Mouse (Mus musculus) lung, postnatal 25 days (tissue): ENCODE results near the gene Spaca9.

Experiments
- DNase-seq: peaks from one replicate; pipeline ENCODE4 v3.0.0; 2022; ENCODE audit warnings: low spot score

The Spaca9 gene

GRCm38 (mm10) chr2:28699361-28700335, at the start of gene Spaca9, which contains the start of gene Ak8:
Gene Spaca9, minus strand, starts transcription at chr2:28699727.
Gene Ak8, plus strand, starts transcription at chr2:28700164.
- peak; percentile 78 for DNase-seq

- no peak for DNase-seq
These were observed 48.2 kb upstream of the Spaca9 start for GRCm38 (mm10) chr2:28747705-28748104.

- peak; percentile 79 for DNase-seq
These were observed 47.3 kb upstream of the Spaca9 start for GRCm38 (mm10) chr2:28746682-28747332.

GRCm38 (mm10) chr2:28742701-28743100, 43.2 kb upstream of the Spaca9 start:
- no peak for DNase-seq

- DNase-seq: no peak
These were observed 40.6 kb upstream of the Spaca9 start for GRCm38 (mm10) chr2:28740159-28740558.

- DNase-seq: no peak
These were observed 37.6 kb upstream of the Spaca9 start for GRCm38 (mm10) chr2:28737112-28737511.

- no peak for DNase-seq
These were observed 31.1 kb upstream of the Spaca9 start for GRCm38 (mm10) chr2:28730676-28731075.

- no peak for DNase-seq
These were observed 28.4 kb upstream of the Spaca9 start for GRCm38 (mm10) chr2:28727786-28728404.

GRCm38 (mm10) chr2:28723912-28724311, 24.4 kb upstream of the Spaca9 start:
- no peak for DNase-seq

GRCm38 (mm10) chr2:28722419-28722818, 22.9 kb upstream of the Spaca9 start:
- no peak for DNase-seq

GRCm38 (mm10) chr2:28713036-28713435, 13.5 kb upstream of the Spaca9 start:
- no peak for DNase-seq

- DNase-seq: no peak
These were observed 7.3 kb upstream of the Spaca9 start for GRCm38 (mm10) chr2:28706787-28707186.

- no peak for DNase-seq
These were observed 6.6 kb upstream of the Spaca9 start for GRCm38 (mm10) chr2:28706106-28706636.

GRCm38 (mm10) chr2:28701646-28702262, 2.2 kb upstream of the Spaca9 start:
- no peak for DNase-seq

GRCm38 (mm10) chr2:28698566-28698965, 961 bp downstream of the Spaca9 start:
- DNase-seq: peak; percentile 23

GRCm38 (mm10) chr2:28692692-28693091, 6.8 kb downstream of the Spaca9 start:
- DNase-seq: no peak

GRCm38 (mm10) chr2:28688431-28688830, 11.1 kb downstream of the Spaca9 start:
- DNase-seq: no peak

GRCm38 (mm10) chr2:28685895-28686294, 13.6 kb downstream of the Spaca9 start:
- DNase-seq: no peak

GRCm38 (mm10) chr2:28681718-28682117, 17.8 kb downstream of the Spaca9 start:
- DNase-seq: no peak

- no peak for DNase-seq
These were observed 18.8 kb downstream of the Spaca9 start for GRCm38 (mm10) chr2:28680710-28681109.

GRCm38 (mm10) chr2:28676005-28676404, 23.5 kb downstream of the Spaca9 start:
- no peak for DNase-seq

- DNase-seq: no peak
These were observed 28.1 kb downstream of the Spaca9 start for GRCm38 (mm10) chr2:28671438-28671837.
